Mouse (Mus musculus) gastrocnemius, postnatal 14 days (tissue): ENCODE measurements around the gene Cmtm6. TPM values are rescaled to one million over a fixed set of nuclear protein-coding genes. Genes with fewer than 3 reads are reported as not detected.
"Not testable (repeated sequence)": the region's sequence is repeated elsewhere in the genome, so short reads cannot be mapped to it uniquely, and the experiment has no call there.

Experiments
- DNase-seq: peaks from one replicate; pipeline ENCODE4 v3.0.0; 2021; ENCODE audit warnings: mixed read lengths
- intact Hi-C: fragments of 180-260 bp; cut with DNase I; formaldehyde crosslinking; loops from one replicate; pipeline ENCODE4 v1.15.1; 2025; ENCODE audit warnings: low total_unique reads
- long read RNA-seq, 2 experiments: library from polyadenylated mRNA; stranded (forward); transcript quantifications; one replicate each; pipeline ENCODE4 v2.0.0; 2021
- total RNA-seq, 2 experiments: library from RNA; stranded (reverse); gene quantifications; 2 replicates each; pipeline ENCODE4 v1.2.3; 2021

The Cmtm6 gene
- total RNA-seq: 10 to 100 TPM; 11.2 to 14.2 TPM
- long read RNA-seq, experiment 1, transcript Cmtm6-201 (4 exons, 3,383 nt): major isoform, 33 of 35 reads
- long read RNA-seq, experiment 1, partial matches to known transcripts: 1 of 35 reads
- long read RNA-seq, experiment 1, other reads (novel, unspliced or antisense): 1 of 35 reads
- long read RNA-seq, experiment 2, transcript Cmtm6-201 (4 exons, 3,383 nt): major isoform, 24 of 34 reads
- long read RNA-seq, experiment 2, partial matches to known transcripts: 5 of 34 reads
- long read RNA-seq, experiment 2, other reads (novel, unspliced or antisense): 5 of 34 reads

GRCm38 (mm10) chr9:114731011-114731755, at the start of gene Cmtm6:
Gene Cmtm6 (plus strand): TSS chr9:114731116.
- intact Hi-C loops: no loop called here
- peak; percentile 98 for DNase-seq

DNA sequence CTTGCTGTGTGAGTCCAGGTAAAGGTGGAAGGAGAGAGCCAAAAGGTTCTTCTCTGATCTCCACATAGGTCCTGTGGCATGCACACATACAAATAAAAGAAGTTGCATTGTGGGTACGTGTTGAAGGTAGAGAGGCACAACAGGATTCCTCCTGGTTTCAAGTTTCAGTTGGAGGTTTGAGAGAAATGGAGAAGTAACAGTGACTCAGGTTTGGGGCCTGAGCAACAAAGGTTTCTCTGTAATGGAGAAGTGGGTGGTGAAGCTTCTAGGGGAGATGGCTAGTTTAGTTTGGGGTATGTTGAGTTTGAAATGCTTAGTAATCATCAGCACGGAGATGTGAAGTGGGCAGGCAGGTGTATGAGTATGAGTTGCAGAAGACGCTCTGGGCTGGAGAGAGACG, 48.7 kb upstream of the Cmtm6 start:
- intact Hi-C loops: loop anchor here (2.0 kb wide), 1 partner anchor 35 kb away; no protein-coding TSS in a partner anchor
- no peak for DNase-seq

- no peak for DNase-seq
- intact Hi-C loops: no loop called here
Measured at GRCm38 (mm10) chr9:114686245-114686644, 44.7 kb upstream of the Cmtm6 start.

DNA sequence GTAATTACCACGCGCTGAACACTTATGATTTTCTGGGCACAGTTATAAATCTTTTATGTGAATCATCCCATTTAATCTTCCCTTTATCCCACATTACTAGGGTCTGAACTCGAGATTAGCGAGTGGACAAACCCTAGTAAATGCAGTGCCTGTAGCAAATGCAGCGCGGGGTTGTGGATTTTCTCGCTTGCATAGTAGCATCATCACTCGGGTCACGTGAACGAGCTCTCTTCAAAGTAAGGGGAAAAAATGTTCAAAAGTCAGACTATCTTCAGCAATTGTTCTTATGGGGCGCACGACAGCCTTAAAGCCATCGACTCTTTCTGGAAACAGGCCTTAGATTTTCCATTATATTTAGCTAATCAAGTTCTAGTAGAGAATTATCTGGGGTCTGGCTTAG, 43.3 kb upstream of the Cmtm6 start:
- DNase-seq: no peak
- intact Hi-C loops: no loop called here

DNA sequence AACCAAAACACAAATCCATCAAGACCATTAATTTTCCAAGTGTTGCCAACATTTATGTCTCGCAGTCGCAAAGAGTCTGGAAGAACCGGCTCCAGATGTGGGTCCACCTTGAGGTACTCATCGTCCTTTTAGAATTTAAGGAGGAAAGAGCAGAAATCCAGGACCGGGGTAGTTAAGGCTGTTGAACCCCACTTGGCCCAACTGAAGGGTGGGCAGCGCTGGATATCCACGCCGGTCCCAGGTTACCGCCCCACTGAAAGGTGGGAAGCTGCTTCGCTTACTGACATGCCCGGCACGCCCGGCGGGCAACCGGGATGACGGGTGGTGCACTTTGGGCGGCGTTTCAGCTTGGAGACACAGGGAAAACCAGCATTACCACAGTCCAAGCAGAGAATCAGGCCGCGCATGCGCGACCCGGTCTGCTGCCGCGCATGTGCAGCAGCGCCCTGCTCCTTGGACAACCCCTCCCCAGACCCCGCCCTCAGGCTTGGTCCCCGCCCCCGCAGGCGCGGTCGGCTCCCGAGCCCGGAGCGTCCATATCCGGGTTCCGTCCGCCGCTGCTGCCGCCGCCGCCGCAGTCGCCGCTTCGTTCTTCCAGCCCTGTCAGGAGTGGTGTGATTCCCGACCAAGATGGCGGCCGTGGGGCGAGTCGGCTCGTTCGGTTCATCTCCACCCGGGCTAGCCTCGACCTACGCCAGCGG, 42.5 kb upstream of the Cmtm6 start, which contains the start of gene Dync1li1:
TSS of gene Dync1li1 (plus strand) at position 539 of the 701 bp plus-strand sequence.
- intact Hi-C loops: no loop called here
- DNase-seq: peak; percentile 98

GRCm38 (mm10) chr9:114688953-114689407, 41.9 kb upstream of the Cmtm6 start:
- no peak for DNase-seq

DNA sequence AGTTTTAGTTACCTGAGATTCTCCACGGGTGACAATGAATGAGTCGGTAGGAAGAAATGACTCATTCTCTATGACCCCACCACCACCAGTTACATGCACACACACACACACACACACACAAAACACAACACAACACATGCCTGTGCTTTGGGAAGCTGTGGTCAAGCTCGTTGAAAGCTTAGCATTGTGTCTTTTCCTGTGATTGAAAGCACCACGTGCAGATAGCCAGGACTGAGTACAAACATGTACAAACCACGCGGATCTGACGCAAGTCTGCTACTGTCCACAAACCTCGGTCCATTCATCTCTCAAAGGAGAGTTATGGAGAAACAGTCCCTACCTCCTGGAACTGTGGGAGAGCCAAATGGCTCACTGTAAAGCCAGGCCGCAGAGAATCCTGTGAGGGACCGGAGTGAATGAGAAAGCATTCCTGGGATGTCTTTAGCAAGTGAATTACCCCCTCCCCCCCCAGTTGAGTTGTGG, 40.8 kb upstream of the Cmtm6 start:
- DNase-seq: no peak
- intact Hi-C loops: no loop called here

More at GRCm38 (mm10) chr9:114688953-114689407, 41.9 kb upstream of the Cmtm6 start:
- intact Hi-C loops: no loop called here

- DNase-seq: no peak
- intact Hi-C loops: no loop called here
Measured at GRCm38 (mm10) chr9:114691112-114691511, 39.8 kb upstream of the Cmtm6 start.

DNA sequence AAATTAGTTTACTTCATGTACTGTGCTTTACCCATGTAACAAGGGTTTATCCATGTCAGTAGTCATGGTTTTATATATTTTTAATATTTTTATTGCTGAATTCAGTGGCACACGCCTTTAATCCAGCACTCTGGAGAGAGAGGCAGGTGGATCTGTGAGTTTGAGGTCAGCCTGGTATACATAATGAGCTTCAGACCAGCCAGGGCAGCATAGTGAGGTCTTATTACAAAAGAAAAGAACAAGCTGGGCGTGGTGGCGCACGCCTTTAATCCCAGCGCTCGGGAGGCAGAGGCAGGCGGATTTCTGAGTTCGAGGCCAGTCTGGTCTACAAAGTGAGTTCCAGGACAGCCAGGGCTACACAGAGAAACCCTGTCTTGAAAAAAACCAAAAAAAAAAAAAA, 35.3 kb upstream of the Cmtm6 start:
- intact Hi-C loops, DNase-seq: not testable (repeated sequence)

DNA sequence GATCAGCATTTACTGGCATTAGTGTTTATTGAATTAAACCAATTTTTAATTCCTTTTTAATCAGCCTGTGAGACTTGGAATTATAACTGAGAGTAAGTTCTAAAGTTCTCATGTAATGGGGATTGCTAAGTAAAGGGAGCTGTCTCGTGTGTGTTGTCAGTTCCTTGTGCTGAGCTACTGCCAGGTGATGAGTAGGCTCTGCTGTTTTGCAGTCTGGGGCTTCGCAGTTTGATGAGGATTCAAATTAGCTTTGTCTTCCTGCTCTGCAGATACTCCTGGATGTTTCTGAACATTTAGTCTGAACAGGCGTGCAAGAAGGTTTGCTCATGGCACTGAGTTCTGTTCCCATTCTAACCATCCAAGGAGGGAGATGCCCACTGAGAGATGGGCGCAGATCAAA, 33.8 kb upstream of the Cmtm6 start:
- no peak for DNase-seq
- intact Hi-C loops: no loop called here

- DNase-seq: no peak
- intact Hi-C loops: no loop called here
Measured at GRCm38 (mm10) chr9:114697926-114698325, 33.0 kb upstream of the Cmtm6 start.

GRCm38 (mm10) chr9:114699262-114699661, 31.7 kb upstream of the Cmtm6 start:
- intact Hi-C loops: no loop called here
- DNase-seq: no peak

GRCm38 (mm10) chr9:114699882-114700665, 30.8 kb upstream of the Cmtm6 start:
- intact Hi-C loops: no loop called here
- no peak for DNase-seq

DNA sequence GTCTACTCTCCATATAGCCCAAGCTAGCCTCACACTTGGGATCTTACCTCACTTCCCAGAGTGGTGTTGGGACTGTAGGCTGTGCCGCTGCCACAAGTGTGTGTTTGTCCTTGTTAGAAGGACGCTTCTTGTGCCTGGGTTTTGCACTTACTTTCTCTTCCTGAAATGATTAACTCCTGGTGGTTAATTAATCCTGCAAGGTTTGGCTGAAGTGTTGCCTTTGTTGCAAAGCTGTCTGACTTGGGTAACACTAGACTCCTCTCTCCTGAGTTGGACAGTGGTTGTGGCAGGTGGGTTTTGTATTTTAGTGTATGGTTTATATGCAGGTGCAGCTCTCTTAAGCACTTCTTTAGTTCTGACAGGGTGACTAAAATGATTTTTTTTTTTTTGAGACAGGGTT, 29.9 kb upstream of the Cmtm6 start:
- DNase-seq: no peak
- intact Hi-C loops: no loop called here

GRCm38 (mm10) chr9:114701921-114702320, 29.0 kb upstream of the Cmtm6 start:
- intact Hi-C loops: no loop called here
- no peak for DNase-seq

DNA sequence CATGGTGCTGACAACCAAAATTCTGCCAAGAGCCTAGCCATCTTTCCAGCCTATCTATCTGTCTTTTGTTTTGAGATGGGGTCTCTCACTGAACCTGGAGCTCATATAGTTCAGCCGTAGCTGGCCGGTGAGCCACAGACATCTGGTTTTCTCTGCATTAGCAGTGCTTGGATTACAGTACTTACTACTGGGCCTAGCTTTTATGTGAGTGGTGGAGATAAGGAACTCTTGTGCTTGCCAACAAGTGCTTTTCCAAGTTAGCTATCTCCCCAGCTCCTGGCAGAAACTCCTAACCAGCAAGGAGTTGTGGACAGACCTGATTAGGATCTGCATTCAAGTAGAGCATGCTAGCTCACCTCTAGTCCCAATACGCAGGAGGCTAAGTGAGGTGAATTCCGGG, 23.1 kb upstream of the Cmtm6 start:
- intact Hi-C loops: no loop called here
- DNase-seq: no peak

DNA sequence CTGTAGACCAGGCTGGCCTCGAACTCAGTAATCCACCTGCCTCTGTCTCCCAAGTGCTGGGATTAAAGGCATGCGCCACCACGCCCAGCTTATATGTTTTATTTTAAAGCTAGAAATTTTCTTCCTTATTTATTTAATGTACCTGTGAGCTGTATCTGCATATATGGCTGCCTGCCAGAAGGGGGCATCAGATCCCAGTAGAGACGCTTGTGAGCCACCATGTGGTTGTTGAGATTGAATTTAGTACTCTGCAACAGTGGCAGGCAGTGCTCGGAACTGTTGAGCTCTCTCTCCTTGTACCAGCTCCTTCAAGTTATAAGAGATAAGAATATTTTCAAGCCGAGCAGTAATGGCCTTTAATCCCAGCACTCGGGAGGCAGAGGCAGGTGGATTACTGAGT, 20.6 kb upstream of the Cmtm6 start:
- DNase-seq: no peak
- intact Hi-C loops: no loop called here

- intact Hi-C loops: no loop called here
- no peak for DNase-seq
Measured at GRCm38 (mm10) chr9:114713481-114713880, 17.4 kb upstream of the Cmtm6 start.

DNA sequence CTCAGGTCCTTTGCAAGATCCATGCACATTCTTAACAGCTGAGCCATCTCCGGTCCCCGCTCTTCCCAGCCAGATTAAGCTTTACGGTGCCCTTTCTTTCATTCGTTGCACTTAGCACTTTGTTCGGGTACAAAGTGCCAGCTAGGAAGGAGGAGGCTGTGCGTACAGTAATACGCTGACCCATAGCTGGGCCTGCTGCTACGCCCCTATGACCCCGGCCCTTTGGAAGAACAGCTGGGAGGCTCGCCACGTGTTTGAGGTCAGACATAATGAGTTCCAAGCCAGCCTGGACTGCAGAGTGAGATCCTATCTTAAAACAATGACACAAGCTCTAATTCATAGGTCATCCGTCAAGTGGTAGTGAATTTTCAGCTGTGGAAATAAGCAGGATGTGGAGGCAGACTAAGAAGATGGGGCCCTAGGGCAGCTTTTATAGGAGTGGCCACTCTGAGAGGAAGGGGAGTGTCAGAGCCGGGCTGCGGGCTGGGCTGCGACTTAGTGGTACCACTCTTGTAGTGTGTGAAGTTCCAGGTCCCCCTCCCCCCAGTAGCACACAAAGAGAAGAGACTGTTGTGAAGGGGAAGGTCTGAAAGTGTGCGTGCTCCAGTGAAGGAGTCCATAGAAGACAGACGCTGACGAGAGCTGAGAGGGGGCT, 14.1 kb upstream of the Cmtm6 start:
- intact Hi-C loops: loop anchor here (2.0 kb wide), 1 partner anchor 34 kb away; no protein-coding TSS in a partner anchor
- no peak for DNase-seq
